Mouse (Mus musculus): ENCODE data around the gene Tmem19. TPM values are rescaled to one million over a fixed set of nuclear protein-coding genes. Genes with fewer than 3 reads are reported as not detected.

The Tmem19 gene
- total RNA-seq, 1 experiment, result 30.9 TPM

GRCm38 (mm10) chr10:115348131-115348530, 14.2 kb downstream of the Tmem19 start:
- peaks cover 2% of the 10 kb centered on the region; the same call in 1 of the 2 replicates for H3K36me3 ChIP-seq (ENCODE audit: control insufficient read depth, insufficient read depth, low read length, poor library complexity, severe bottlenecking)
- no peak for DNase-seq (ENCODE audit: low read depth, low spot score)
- TF ChIP-seq MAFK (IDR thresholded peaks at IDR 0.05; ENCODE audit: insufficient read depth, low read depth, low read length) (no peak), ZNF384 (IDR thresholded peaks at IDR 0.05; ENCODE audit: low read depth, low read length) (no peak), CHD2 (IDR thresholded peaks at IDR 0.05; ENCODE audit: low read depth, low read length) (no peak), HCFC1 (IDR thresholded peaks at IDR 0.05; ENCODE audit: borderline replicate concordance, insufficient read depth, low read length) (no peak), ZC3H11A (IDR thresholded peaks at IDR 0.05; ENCODE audit: borderline replicate concordance, low read depth, low read length) (no peak)
- in situ Hi-C loops (cut with MboI; ENCODE audit: low sequenced_read_pairs in 2 of 2, unreplicated experiment in 2 of 2), result no loop called here
- H3K9me3 ChIP-seq (ENCODE audit: control insufficient read depth, insufficient read depth, low read depth, low read length), result no peaks in the 10 kb centered on the region
- peaks cover 8 to 12% of the 10 kb centered on the region in 2 experiments for H3K4me1 ChIP-seq (ENCODE audit: control insufficient read depth in 2 of 2, insufficient read depth in 2 of 2, low read length in 2 of 2, poor library complexity in 1 of 2)
- H3K4me3 ChIP-seq (ENCODE audit: insufficient read depth in 1 of 2, low read depth in 1 of 2, low read length in 2 of 2, poor library complexity in 1 of 2, severe bottlenecking in 1 of 2), result no peak overlapping the region
- H3K27ac ChIP-seq (ENCODE audit: insufficient read depth, low read depth, low read length, poor library complexity, severe bottlenecking), result no peak overlapping the region
- H3K9ac ChIP-seq (ENCODE audit: insufficient read depth, low read depth, low read length, poor library complexity, severe bottlenecking), result no peak overlapping the region

GRCm38 (mm10) chr10:115346444-115346843, 15.9 kb downstream of the Tmem19 start:
- H3K9me3 ChIP-seq (ENCODE audit: control insufficient read depth, insufficient read depth, low read depth, low read length), result no peaks in the 10 kb centered on the region
- H3K4me3 ChIP-seq (ENCODE audit: insufficient read depth in 1 of 2, low read depth in 1 of 2, low read length in 2 of 2, poor library complexity in 1 of 2, severe bottlenecking in 1 of 2), result no peak overlapping the region
- DNase-seq (ENCODE audit: low read depth, low spot score), result no peak
- peaks cover 10 to 17% of the 10 kb centered on the region in 2 experiments for H3K4me1 ChIP-seq (ENCODE audit: control insufficient read depth in 2 of 2, insufficient read depth in 2 of 2, low read length in 2 of 2, poor library complexity in 1 of 2)
- TF ChIP-seq CHD2 (IDR thresholded peaks at IDR 0.05; ENCODE audit: low read depth, low read length), result no peak
- no peak for TF ChIP-seq ZNF384 (IDR thresholded peaks at IDR 0.05; ENCODE audit: low read depth, low read length)
- TF ChIP-seq MAFK (IDR thresholded peaks at IDR 0.05; ENCODE audit: insufficient read depth, low read depth, low read length), result no peak
- no peak for TF ChIP-seq HCFC1 (IDR thresholded peaks at IDR 0.05; ENCODE audit: borderline replicate concordance, insufficient read depth, low read length)
- TF ChIP-seq ZC3H11A (IDR thresholded peaks at IDR 0.05; ENCODE audit: borderline replicate concordance, low read depth, low read length), result no peak
- H3K27ac ChIP-seq (ENCODE audit: insufficient read depth, low read depth, low read length, poor library complexity, severe bottlenecking), result no peak overlapping the region
- peaks cover 2% of the 10 kb centered on the region; the same call in 1 of the 2 replicates for H3K36me3 ChIP-seq (ENCODE audit: control insufficient read depth, insufficient read depth, low read length, poor library complexity, severe bottlenecking)
- in situ Hi-C loops (cut with MboI; ENCODE audit: low sequenced_read_pairs in 2 of 2, unreplicated experiment in 2 of 2), result no loop called here
- H3K9ac ChIP-seq (ENCODE audit: insufficient read depth, low read depth, low read length, poor library complexity, severe bottlenecking), result no peak overlapping the region

DNA sequence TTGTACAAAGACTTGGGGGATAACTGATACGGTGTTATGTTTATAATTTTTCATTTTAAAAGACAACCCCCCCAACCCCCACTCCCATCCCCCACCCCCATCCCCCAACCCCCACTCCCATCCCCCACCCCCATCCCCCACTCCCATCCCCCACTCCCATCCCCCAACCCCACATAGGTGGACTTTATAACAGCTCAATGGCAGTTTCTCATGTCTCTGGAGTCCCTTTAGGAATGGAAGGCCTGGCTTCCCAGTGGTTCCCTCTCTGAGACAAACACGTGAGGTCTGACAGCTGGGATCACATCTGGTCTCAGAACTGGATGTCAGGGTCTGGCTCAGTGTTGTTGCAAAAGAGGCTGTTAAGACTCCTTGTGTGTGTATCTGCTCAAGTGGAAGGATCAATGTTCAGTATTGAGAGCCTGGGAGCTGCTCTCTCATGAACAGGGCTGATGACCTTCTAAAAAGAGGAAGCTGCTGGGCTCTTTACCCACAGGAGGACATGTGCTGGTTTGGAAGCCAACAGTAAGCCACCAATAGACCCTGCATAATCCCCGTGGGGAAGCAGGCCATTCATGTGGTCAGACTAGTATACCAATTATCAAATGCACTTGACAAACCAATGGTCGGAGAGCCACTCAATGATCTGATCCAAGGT, 19.4 kb downstream of the Tmem19 start:
- H3K4me3 ChIP-seq (ENCODE audit: insufficient read depth in 1 of 2, low read depth in 1 of 2, low read length in 2 of 2, poor library complexity in 1 of 2, severe bottlenecking in 1 of 2), result no peak overlapping the region
- H3K9me3 ChIP-seq (ENCODE audit: control insufficient read depth, insufficient read depth, low read depth, low read length), result no peaks in the 10 kb centered on the region
- in situ Hi-C loops (cut with MboI; ENCODE audit: low sequenced_read_pairs in 2 of 2, unreplicated experiment in 2 of 2), result no loop called here
- H3K36me3 ChIP-seq (ENCODE audit: control insufficient read depth, insufficient read depth, low read length, poor library complexity, severe bottlenecking), result no peaks in the 10 kb centered on the region; the same call in 1 of the 2 replicates
- no peak for DNase-seq (ENCODE audit: low read depth, low spot score)
- H3K27ac ChIP-seq (ENCODE audit: insufficient read depth, low read depth, low read length, poor library complexity, severe bottlenecking), result no peak overlapping the region
- H3K4me1 ChIP-seq (ENCODE audit: control insufficient read depth in 2 of 2, insufficient read depth in 2 of 2, low read length in 2 of 2, poor library complexity in 1 of 2), result peaks cover 1 to 5% of the 10 kb centered on the region in 2 experiments; a peak in 2 of 4 replicates
- H3K9ac ChIP-seq (ENCODE audit: insufficient read depth, low read depth, low read length, poor library complexity, severe bottlenecking), result no peak overlapping the region
- TF ChIP-seq ZNF384 (IDR thresholded peaks at IDR 0.05; ENCODE audit: low read depth, low read length), result no peak

- in situ Hi-C loops (cut with MboI; ENCODE audit: low sequenced_read_pairs in 2 of 2, unreplicated experiment in 2 of 2), result no loop called here
- Histone ChIP-seq H3K36me3 (ENCODE audit: control insufficient read depth, insufficient read depth, low read length, poor library complexity, severe bottlenecking) (no peaks in the 10 kb centered on the region), H3K9me3 (ENCODE audit: control insufficient read depth, insufficient read depth, low read depth, low read length) (no peaks in the 10 kb centered on the region), H3K27ac (ENCODE audit: insufficient read depth, low read depth, low read length, poor library complexity, severe bottlenecking) (no peak overlapping the region), H3K4me1 (ENCODE audit: control insufficient read depth in 2 of 2, insufficient read depth in 2 of 2, low read length in 2 of 2, poor library complexity in 1 of 2) (peaks cover 1 to 5% of the 10 kb centered on the region in 2 experiments; a peak in 2 of 4 replicates), H3K4me3 (ENCODE audit: insufficient read depth in 1 of 2, low read depth in 1 of 2, low read length in 2 of 2, poor library complexity in 1 of 2, severe bottlenecking in 1 of 2) (no peak overlapping the region), H3K9ac (ENCODE audit: insufficient read depth, low read depth, low read length, poor library complexity, severe bottlenecking) (no peak overlapping the region)
- TF ChIP-seq HCFC1 (IDR thresholded peaks at IDR 0.05; ENCODE audit: borderline replicate concordance, insufficient read depth, low read length) (no peak), ZNF384 (IDR thresholded peaks at IDR 0.05; ENCODE audit: low read depth, low read length) (no peak), ZC3H11A (IDR thresholded peaks at IDR 0.05; ENCODE audit: borderline replicate concordance, low read depth, low read length) (no peak), MAFK (IDR thresholded peaks at IDR 0.05; ENCODE audit: insufficient read depth, low read depth, low read length) (no peak), CHD2 (IDR thresholded peaks at IDR 0.05; ENCODE audit: low read depth, low read length) (no peak)
- DNase-seq (ENCODE audit: low read depth, low spot score), result no peak
These were observed 22.4 kb downstream of the Tmem19 start for GRCm38 (mm10) chr10:115339820-115340328.

Data from ES-E14 (cell line).